Mouse (Mus musculus) MN1 (cell line): ENCODE measurements around the gene Tnfsfm13.

ENCODE experiments used
- DNase-seq: peaks from one replicate; pipeline ENCODE4 v3.0.0-alpha.2; 2016; ENCODE audit warnings: low spot score

The Tnfsfm13 gene

GRCm38 (mm10) chr11:69680136-69680855 lies 15.6 kb downstream of the Tnfsfm13 start:
- DNase-seq, result no peak

- no peak for DNase-seq
Measured at GRCm38 (mm10) chr11:69679144-69679543, 16.8 kb downstream of the Tnfsfm13 start.

DNA sequence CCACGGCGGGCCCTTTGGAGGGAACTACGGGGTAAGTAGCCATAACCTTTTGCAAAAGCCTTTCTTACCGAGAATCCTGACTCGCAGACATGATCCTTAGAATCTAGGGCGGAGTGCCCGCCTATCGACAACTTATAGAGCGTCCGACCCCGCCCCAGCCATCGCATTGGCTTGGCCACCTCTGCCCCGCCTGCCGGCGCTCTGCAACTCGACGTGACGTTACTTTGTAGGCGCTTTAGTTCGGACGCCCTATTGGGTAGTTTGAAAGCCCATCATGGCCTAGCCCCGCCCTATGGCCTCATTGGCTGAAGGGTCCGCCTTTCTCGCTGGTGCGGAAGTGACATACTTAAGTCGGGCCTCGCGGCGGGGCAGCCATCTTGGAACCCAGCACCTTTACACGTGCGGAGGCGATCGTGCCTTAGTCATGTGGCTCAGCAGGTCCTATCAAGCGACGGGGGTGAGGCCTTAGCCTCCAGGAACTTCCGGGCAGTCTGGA lies 23.6 kb downstream of the Tnfsfm13 start, which contains the start of gene Eif4a1:
Gene Eif4a1, minus strand, starts transcription at position 213 of the 496 bp plus-strand sequence.
- peak; percentile 99 for DNase-seq

DNA sequence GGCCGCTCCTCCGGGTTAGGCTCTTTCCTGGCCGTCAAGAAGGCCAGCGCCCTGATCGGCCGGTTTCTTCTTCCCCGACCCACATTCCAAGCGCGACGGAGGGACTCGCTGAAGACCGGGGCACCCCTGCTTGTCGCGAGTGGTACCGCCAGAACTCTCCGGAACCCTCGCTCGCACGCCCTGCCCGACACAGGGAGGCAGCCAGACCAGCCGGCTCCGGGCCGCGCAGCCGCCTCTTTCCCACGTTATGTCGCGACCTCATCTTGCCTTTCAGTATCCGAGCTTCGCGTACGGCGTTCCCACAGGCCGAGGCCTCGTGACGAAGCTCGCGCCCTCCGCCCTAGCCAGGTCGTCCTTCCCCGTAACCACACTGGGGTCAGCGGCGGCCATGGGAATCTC lies 24.2 kb downstream of the Tnfsfm13 start:
- no peak for DNase-seq

- DNase-seq, result peak; percentile 90
Measured at GRCm38 (mm10) chr11:69670786-69671725, 24.8 kb downstream of the Tnfsfm13 start.

GRCm38 (mm10) chr11:69666665-69667005 lies 29.3 kb downstream of the Tnfsfm13 start:
- no peak for DNase-seq

- peak; percentile 42 for DNase-seq
Measured at GRCm38 (mm10) chr11:69665961-69666664, 29.8 kb downstream of the Tnfsfm13 start, which contains the start of gene Cd68. Gene Cd68 (minus strand): TSS chr11:69666153.

- DNase-seq, result no peak
Measured at GRCm38 (mm10) chr11:69665457-69665960, 30.4 kb downstream of the Tnfsfm13 start.

- DNase-seq, result no peak
Measured at GRCm38 (mm10) chr11:69664841-69665240, 31.1 kb downstream of the Tnfsfm13 start.

DNA sequence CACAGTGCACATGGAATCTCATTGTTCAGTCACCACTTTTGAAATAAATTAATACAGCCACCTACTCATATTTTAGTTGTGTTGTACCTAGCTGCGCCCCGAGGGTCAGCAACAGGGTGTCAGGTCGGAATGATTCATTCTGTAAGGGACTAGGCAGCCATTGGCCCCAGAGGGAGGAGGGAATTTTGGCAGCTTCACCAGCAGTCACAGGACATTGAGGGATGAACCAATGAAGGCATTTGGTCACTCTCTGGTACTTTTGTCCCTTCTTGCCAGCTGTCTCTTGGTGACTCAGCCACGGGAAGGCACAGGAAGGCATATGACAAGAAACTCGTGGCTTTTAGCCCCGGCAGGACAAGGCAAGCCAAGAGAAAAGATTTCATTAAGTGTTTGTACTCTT lies 32.1 kb downstream of the Tnfsfm13 start:
- DNase-seq, result peak; percentile 37

- DNase-seq, result no peak
Measured at GRCm38 (mm10) chr11:69662967-69663671, 32.8 kb downstream of the Tnfsfm13 start.

DNA sequence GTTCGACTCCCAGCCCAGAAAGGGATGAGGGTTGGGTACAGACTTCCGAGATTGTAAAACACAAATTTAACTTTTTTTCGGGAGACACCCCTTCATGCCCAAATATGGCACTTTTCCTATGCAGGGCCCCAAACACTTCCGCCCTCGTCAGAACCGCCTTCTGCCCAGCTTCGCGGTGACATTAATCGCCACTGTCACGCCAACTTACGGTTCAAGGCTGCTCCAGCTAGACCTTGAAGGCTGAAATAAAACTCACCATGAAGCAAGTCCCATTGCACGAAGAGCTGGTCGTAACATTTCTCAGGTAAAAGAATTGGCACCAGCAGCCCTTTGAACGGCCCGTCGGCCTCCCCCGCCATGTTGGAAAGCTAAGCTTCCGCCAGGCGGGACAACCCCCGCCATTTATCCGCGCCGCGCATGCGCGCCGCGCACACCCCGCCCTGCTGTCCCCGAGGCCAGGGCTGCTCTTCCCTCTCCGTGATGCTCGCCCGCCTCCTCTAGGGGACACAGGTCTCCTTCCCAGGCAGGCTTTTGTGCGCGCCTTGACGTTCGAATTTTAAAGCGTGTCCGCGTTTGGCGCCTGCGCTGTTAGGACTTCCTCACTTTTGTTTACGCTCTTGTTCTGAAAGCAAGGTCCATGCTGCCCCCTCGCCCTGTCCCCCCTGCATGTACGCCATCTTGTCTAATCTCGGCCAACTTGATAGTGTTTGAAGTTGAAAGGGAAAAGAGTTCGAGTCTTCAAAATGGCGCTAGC lies 33.5 kb downstream of the Tnfsfm13 start, which contains the start of gene Mpdu1:
Gene Mpdu1, minus strand, starts transcription at position 430 of the 754 bp plus-strand sequence.
- DNase-seq, result peak; percentile 94

GRCm38 (mm10) chr11:69661221-69661881 lies 34.5 kb downstream of the Tnfsfm13 start:
- DNase-seq, result no peak

DNA sequence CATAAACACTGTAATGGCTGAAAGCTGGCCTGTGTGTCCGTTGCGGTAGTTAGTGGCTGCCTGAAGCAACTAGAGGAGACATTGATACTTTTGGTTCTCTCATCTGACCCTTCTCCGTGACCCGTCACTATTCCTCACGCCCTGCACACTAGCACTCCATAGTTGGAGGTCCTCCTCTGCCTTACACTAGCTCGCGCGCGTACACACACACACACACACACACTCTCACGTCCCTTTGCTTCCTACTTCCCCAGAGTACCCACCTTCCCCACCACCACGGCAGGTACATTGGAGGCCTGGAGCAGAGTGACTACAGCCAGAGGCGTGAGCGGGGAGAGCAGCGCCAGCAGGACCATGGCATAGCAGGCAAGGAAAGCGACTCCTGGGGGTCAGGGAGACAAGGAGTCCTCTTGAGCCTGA lies 38.4 kb downstream of the Tnfsfm13 start:
- no peak for DNase-seq

GRCm38 (mm10) chr11:69656617-69657461 lies 39.1 kb downstream of the Tnfsfm13 start:
- peak; percentile 62 for DNase-seq

DNA sequence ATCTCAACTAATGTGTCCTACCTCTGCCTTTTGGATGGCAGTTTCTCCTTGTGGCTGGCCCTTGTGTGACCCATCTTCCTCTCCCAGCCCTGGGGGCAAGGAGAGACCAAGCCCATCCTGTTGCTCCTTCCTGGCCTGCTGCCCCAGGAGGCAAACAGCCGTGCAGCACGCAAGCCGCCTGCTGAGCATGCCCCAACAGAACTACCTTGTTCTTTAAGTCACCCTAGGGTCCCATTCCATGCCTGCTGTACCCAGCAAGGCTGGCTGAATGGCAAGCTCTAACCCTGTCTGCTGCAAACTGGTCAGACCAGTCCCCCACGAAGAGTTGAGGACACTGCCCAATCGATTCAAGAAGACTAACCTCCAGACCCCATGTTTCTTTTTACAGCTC lies 39.8 kb downstream of the Tnfsfm13 start:
- no peak for DNase-seq

- DNase-seq, result no peak
Measured at GRCm38 (mm10) chr11:69655264-69656064, 40.4 kb downstream of the Tnfsfm13 start, which contains the start of gene Sox15. Gene Sox15 (plus strand): TSS chr11:69655314.

DNA sequence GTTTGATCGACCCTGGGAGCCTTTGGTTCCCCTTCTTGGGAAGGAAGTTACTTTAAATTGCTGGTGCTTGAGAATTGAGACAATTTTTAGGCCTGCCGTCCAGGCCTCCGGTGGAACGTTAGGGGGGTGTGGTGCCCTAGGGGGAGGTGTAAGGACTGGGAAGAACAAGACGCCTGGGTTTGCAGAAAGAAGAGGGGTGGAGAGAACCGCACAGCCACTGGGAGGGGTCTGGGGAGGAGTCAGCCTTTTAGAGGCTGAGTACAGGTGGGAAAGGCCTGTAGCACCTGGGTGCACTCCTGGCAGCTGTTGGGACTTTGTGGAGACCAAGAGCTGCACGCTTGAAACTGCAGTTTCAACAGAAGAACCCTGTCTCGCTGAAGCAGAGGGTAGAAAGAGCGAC lies 41.1 kb downstream of the Tnfsfm13 start:
- no peak for DNase-seq
